Mouse (Mus musculus): ENCODE data around the gene Sertad3. TPM values are rescaled to one million over a fixed set of nuclear protein-coding genes. Genes with fewer than 3 reads are reported as not detected.

Sertad3 gene
- polyA plus RNA-seq, 1 experiment from 2014 or later: 32.5 TPM

DNA sequence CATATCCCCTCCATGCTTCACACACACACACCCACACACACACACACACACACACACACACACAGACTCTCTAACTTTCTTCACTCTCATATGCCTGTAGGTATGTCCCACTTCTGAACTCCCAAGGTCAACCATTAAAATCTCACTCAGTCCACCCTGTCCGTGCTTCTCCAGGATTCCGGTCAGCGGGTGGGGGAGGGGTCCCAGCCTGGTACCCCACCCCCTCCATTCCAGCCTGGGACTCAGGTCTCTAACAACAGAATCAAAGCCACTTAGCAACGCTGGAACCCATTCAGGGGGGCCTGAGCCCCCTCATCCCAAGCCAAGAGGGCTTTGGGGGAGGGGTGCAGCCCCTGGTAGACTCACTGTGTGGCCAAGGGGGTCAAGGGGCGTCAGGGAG is 49.4 kb downstream of the Sertad3 start, which contains the start of gene Hipk4:
Hipk4 (plus strand) TSS at position 301 of the 400 bp plus-strand sequence.
- Histone ChIP-seq H3K4me2 (replicated peaks; ENCODE audit: low read depth, low read length) (no peak within 1 kb of the TSS), H3K4me3 (ENCODE audit: low read length) (no peak within 1 kb of the TSS), H3K27ac (ENCODE audit: low read length) (no peak within 1 kb of the TSS), H3K9ac (replicated peaks; ENCODE audit: low read length) (no peak within 1 kb of the TSS), H3K4me1 (ENCODE audit: insufficient read depth, low read length) (no peaks in the 10 kb centered on the region), H3K9me3 (ENCODE audit: low read length) (peaks cover 5% of the 10 kb centered on the region; the same call in 1 of the 2 replicates), H3K27me3 (ENCODE audit: insufficient read depth, low read length) (no peaks in the 10 kb centered on the region), H3K36me3 (ENCODE audit: insufficient read depth, low read length) (0 out of 2 replicates have a peak, but pooled peaks cover 2% of the 10 kb centered on the region)
- 60% methylated on average over 5 of the region's 5 CpGs for WGBS
- no peak for ATAC-seq (ENCODE audit: low FRiP score, low TSS enrichment)

DNA sequence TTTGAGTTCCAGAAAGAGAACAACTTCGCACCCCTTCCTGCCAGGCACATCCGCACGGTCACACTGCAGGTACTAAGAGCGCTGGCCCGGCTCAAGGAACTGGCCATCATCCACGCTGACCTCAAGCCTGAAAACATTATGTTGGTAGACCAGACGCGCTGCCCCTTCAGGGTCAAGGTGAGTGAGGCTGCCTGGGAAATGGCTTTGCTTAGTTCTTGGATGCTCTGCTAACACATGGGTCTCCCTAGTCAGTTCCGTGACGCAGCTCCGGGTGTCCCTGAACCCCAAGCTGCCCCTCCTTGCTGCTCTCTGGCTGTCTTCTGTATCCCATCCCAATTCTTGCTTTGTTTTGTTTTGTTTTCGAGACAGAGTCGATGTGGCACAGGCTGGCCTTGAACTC is 50.2 kb downstream of the Sertad3 start:
- H3K4me3 ChIP-seq (ENCODE audit: low read length): no peak overlapping the region
- no peaks in the 10 kb centered on the region for H3K4me1 ChIP-seq (ENCODE audit: insufficient read depth, low read length)
- no peak for ATAC-seq (ENCODE audit: low FRiP score, low TSS enrichment)
- no peak overlapping the region for H3K9ac ChIP-seq (replicated peaks; ENCODE audit: low read length)
- peaks cover 5% of the 10 kb centered on the region; the same call in 1 of the 2 replicates for H3K9me3 ChIP-seq (ENCODE audit: low read length)
- no peaks in the 10 kb centered on the region for H3K27me3 ChIP-seq (ENCODE audit: insufficient read depth, low read length)
- H3K27ac ChIP-seq (ENCODE audit: low read length): no peak overlapping the region
- 0 out of 2 replicates have a peak, but pooled peaks cover 2% of the 10 kb centered on the region for H3K36me3 ChIP-seq (ENCODE audit: insufficient read depth, low read length)
- H3K4me2 ChIP-seq (replicated peaks; ENCODE audit: low read depth, low read length): no peak overlapping the region
- WGBS: 93% methylated on average over 13 of the region's 13 CpGs

DNA sequence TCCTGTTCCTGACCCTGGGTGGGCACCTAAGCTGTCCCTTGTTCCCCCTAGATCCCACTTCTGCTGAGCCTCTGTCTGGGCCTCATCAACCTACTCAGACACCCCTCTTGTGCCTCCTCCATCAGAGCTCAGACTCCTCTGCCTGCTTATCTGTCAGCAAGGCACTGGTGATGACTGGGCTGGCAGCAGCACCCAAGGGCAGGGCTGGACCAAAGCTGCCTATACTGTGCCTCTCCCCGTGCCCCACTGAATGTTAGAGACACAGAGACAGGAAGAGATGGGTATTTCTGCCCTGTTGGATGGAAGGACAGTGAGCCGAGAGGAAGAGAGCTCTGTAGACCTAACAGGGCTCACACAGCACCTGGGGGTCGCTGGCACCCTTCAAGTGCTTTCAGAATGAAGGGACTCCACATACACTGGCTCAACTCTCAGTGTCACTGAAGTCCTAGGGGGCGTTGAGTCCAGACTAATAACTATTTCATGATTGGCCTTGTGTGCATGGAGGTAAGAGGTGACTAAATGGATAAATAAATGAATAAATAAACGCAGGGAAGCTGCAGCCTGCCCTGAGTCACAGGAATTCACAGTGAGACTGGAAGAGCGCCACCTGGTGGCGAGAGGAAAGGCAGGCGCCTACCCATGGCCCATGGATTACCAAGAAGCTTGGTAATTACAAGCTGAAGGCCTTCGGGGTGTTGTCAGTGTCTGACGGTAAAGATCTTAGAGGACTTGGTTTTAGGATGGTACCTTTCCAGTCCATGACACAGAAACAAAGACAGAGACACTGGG is 52.7 kb downstream of the Sertad3 start:
- no peak overlapping the region for H3K4me2 ChIP-seq (replicated peaks; ENCODE audit: low read depth, low read length)
- H3K9me3 ChIP-seq (ENCODE audit: low read length): no peaks in the 10 kb centered on the region
- ATAC-seq (ENCODE audit: low FRiP score, low TSS enrichment): peak; percentile 64
- no peak overlapping the region for H3K9ac ChIP-seq (replicated peaks; ENCODE audit: low read length)
- no peaks in the 10 kb centered on the region for H3K4me1 ChIP-seq (ENCODE audit: insufficient read depth, low read length)
- H3K27ac ChIP-seq (ENCODE audit: low read length): no peak overlapping the region
- WGBS: 25% methylated on average over 10 of the region's 10 CpGs
- H3K4me3 ChIP-seq (ENCODE audit: low read length): no peak overlapping the region
- H3K27me3 ChIP-seq (ENCODE audit: insufficient read depth, low read length): no peaks in the 10 kb centered on the region
- H3K36me3 ChIP-seq (ENCODE audit: insufficient read depth, low read length): 0 out of 2 replicates have a peak, but pooled peaks cover 7% of the 10 kb centered on the region

Other genes starting within 250 kb of the Sertad3 start
- gene Itpkc, start 245.1 kb upstream of the Sertad3 start, polyA plus RNA-seq (2015; fragmentation: Nextera tagmentation; extraction: Ambion mirVana): 5.5 and 6.4 TPM in 2 replicates
- gene Coq8b, start 240.7 kb upstream of the Sertad3 start, polyA plus RNA-seq (2015; fragmentation: Nextera tagmentation; extraction: Ambion mirVana): 26.4 and 28.6 TPM in 2 replicates
- 13.5 and 16.4 TPM in 2 replicates for gene Numbl, start 215.3 kb upstream of the Sertad3 start, polyA plus RNA-seq (2015; fragmentation: Nextera tagmentation; extraction: Ambion mirVana)
- 45.9 and 55.8 TPM in 2 replicates for gene Ltbp4, start 136.1 kb upstream of the Sertad3 start, polyA plus RNA-seq (2015; fragmentation: Nextera tagmentation; extraction: Ambion mirVana)
- gene Shkbp1, start 117.7 kb upstream of the Sertad3 start, polyA plus RNA-seq (2015; fragmentation: Nextera tagmentation; extraction: Ambion mirVana): 51.4 and 56.9 TPM in 2 replicates
- 0.64 and 0.80 TPM in 2 replicates for gene Gm20479, start 116.3 kb upstream of the Sertad3 start, polyA plus RNA-seq (2015; fragmentation: Nextera tagmentation; extraction: Ambion mirVana)
- gene Sptbn4, start 26.1 kb upstream of the Sertad3 start, polyA plus RNA-seq (2015; fragmentation: Nextera tagmentation; extraction: Ambion mirVana): 0.31 and 0.40 TPM in 2 replicates
- 50.8 and 54.6 TPM in 2 replicates for gene Blvrb, start 25.8 kb upstream of the Sertad3 start, polyA plus RNA-seq (2015; fragmentation: Nextera tagmentation; extraction: Ambion mirVana)
- 42.3 and 45.8 TPM in 2 replicates for gene Sertad1, start 13.1 kb downstream of the Sertad3 start, polyA plus RNA-seq (2015; fragmentation: Nextera tagmentation; extraction: Ambion mirVana)
- gene Prx, start 25.6 kb downstream of the Sertad3 start, polyA plus RNA-seq (2015; fragmentation: Nextera tagmentation; extraction: Ambion mirVana): 4.9 and 5.1 TPM in 2 replicates
- gene Hipk4, start 49.5 kb downstream of the Sertad3 start, polyA plus RNA-seq (2015; fragmentation: Nextera tagmentation; extraction: Ambion mirVana): 0.70 and 0.73 TPM in 2 replicates
- 121 and 122 TPM in 2 replicates for gene Pld3, start 79.5 kb downstream of the Sertad3 start, polyA plus RNA-seq (2015; fragmentation: Nextera tagmentation; extraction: Ambion mirVana)
- gene 2310022A10Rik, start 79.5 kb downstream of the Sertad3 start, polyA plus RNA-seq (2015; fragmentation: Nextera tagmentation; extraction: Ambion mirVana): 25.1 and 30.4 TPM in 2 replicates
- gene Akt2, start 117.8 kb downstream of the Sertad3 start, polyA plus RNA-seq (2015; fragmentation: Nextera tagmentation; extraction: Ambion mirVana): 110 and 112 TPM in 2 replicates
- 0.11 and 0.41 TPM in 2 replicates for gene Ttc9b, start 180.1 kb downstream of the Sertad3 start, polyA plus RNA-seq (2015; fragmentation: Nextera tagmentation; extraction: Ambion mirVana)
- gene Map3k10, start 200.8 kb downstream of the Sertad3 start, polyA plus RNA-seq (2015; fragmentation: Nextera tagmentation; extraction: Ambion mirVana): 4.6 and 7.1 TPM in 2 replicates
- 4.0 and 5.4 TPM in 2 replicates for gene Zfp607b, start 215.6 kb downstream of the Sertad3 start, polyA plus RNA-seq (2015; fragmentation: Nextera tagmentation; extraction: Ambion mirVana)